Mouse (Mus musculus): ENCODE measurements around the gene Azin2.

The Azin2 gene

GRCm38 (mm10) chr4:128892188-128892587 is 70.1 kb downstream of the Azin2 start:
- DNase-seq = no peak

GRCm38 (mm10) chr4:128891746-128892145 is 70.5 kb downstream of the Azin2 start:
- DNase-seq = no peak

- DNase-seq = no peak
These were observed 71.1 kb downstream of the Azin2 start for GRCm38 (mm10) chr4:128891157-128891556.

DNA sequence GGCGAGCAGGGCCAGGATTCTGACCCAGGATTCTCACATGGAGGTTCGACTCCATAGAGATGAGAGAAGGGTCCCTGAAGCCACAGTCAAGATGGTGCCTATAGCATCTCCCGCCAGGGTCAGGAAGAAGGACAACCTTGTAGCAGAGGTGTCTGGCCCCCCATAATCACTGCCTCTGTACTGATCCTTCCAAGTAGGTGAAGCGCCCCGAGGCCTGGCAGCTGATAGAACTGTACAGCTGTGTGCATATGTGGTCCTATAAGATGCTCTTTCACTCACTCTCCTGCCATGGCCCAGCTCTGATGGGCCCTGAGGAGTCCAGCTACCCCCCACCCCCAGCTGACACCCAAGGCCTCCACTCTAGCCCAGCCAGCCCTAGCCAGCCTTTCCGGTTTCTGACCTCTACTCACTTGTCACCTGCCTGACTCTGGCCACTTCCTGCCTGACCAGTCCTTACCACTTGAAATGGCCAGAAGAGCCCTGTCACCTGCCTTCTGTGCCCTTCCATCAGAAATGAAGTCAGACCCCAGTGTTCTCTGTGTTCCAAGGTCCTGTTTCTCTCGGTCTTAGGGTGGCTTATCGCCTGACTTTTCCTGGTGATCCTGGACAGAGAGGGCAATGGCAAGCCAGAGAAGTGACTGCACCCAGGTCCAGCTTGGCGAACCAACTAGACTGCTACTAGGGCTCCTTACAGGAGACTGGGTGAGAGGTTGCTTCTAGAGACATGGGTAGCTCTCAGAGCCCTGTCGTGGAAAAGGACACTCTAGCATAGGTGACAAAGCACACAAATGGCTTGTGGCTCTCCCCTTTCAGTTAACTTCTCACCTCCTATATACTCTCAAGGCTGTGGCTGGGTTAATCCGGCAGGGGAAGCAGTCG is 72.3 kb downstream of the Azin2 start:
- DNase-seq = no peak

DNA sequence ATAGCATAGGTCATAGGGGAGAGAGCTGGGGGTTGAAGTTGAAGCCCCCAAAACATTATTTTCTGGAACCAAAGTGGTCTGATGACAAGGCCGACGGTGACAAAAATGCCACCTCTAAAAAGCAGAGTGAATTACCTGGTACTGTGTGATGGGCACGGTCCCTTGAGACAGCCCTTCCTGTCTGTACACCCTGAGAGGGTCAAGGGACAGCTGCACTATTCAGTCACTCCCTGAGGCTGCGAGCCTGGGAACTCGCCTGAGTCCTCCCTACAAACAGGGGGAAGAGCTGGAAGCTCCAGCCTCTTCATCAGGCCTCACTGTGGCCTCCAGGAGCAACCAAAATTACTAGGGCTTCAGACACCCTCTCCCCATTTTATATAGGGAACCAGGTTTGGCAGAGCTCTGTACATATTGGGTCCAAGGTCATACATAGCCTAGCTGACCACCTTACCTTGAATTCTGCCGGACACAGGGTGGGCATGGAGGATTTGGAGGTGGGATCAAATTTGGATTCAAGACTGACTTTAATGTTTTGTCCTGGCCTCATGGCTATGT is 73.7 kb downstream of the Azin2 start:
- DNase-seq = no peak

DNA sequence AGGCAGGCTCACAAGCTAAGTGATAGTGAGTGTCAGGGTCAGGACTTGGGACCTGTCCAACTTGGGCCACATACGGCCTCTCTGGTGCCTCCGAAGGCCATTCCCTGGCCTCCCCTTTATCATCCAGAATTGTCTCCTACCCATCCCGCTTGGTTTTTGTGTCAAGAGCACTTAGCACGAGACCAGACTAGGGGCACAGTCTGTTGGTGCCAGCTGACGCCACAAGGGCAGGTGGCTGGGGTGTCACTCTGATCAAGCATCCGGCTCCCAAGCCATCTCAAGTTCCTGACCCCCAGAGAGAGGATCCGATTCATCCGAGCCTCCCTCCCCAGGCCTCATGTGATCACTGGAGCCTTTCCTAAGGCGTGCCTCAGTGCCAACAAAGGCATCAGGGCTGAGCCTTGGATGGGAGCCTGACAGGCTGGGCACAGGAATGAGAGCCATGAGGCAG is 74.6 kb downstream of the Azin2 start:
- DNase-seq = no peak

- no peak for DNase-seq
These were observed 75.2 kb downstream of the Azin2 start for GRCm38 (mm10) chr4:128887026-128887425.

GRCm38 (mm10) chr4:128886571-128886970 is 75.7 kb downstream of the Azin2 start:
- no peak for DNase-seq

DNA sequence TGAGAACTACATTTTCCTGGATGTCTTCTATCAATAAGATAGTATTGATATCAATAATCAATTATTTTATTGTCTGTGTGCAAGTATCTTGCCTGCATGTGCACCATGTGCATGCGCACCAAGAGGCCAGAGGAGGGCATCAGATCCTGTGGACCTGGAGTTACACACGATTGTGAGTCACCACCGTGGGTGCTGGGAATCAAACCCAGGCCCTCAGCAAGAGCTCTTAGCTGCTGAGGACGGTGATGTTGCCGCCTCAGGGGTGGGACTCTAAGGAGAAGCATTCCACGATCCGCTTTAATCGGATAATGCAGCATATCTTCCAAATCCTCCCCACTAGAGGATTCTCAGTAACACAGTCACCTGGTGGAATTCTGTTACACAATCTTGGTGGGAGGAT is 76.7 kb downstream of the Azin2 start:
- DNase-seq = no peak

GRCm38 (mm10) chr4:128884711-128885095 is 77.5 kb downstream of the Azin2 start:
- no peak for DNase-seq

DNA sequence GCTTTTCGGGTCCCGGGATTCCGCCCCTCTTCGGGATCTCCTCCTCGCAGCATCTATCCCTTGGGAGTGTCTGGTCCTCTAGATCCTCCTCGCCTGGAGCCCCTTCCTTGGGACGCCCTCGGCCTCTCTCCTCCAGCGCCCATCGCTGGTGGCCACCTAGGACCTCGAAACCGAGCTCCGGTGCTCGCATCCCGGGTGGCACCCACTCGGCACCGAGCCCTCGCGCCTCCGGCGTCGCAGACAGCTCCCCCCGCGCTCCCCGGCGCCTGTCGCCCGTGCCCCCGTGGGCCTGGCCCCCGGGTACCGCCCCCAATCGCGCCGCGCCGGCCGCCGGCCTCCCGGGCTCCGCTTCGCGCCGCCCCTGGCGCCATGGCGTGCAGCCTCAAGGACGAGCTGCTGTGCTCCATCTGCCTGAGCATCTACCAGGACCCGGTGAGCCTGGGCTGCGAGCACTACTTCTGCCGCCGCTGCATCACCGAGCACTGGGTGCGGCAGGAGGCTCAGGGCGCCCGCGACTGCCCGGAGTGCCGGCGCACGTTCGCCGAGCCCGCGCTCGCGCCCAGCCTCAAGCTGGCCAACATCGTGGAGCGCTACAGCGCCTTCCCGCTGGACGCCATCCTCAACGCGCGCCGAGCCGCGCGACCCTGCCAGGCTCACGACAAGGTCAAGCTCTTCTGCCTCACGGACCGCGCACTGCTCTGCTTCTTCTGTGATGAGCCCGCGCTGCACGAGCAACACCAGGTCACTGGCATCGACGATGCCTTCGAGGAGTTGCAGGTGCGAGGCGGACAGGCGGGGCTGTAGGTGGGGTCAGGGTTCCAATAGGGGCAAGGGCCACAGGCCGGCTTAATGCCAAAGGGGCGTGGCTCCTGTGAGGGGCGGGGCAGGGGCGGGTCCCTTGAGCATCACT is 78.2 kb downstream of the Azin2 start:
- peak; percentile 33 to 44 for DNase-seq

- peak; percentile 73 to 77 for DNase-seq
These were observed 78.9 kb downstream of the Azin2 start, which contains the start of gene Trim62 for GRCm38 (mm10) chr4:128883379-128883781. TSS of gene Trim62 (plus strand) at chr4:128883580.
